Mouse (Mus musculus): ENCODE results near the gene Sdk2. TPM values are rescaled to one million over a fixed set of nuclear protein-coding genes. Genes with fewer than 3 reads are reported as not detected.

Gene Sdk2
- polyA plus RNA-seq, 1 experiment from 2014 or later, result 1.1 TPM

GRCm38 (mm10) chr11:113962751-113963150 lies 104.1 kb downstream of the Sdk2 start:
- WGBS (ENCODE audit: insufficient replicate concordance), result 61% methylated on average over 3 of the region's 3 CpGs
- Histone ChIP-seq H3K36me3 (no peaks in the 10 kb centered on the region), H3K27me3 (replicated peaks) (no peaks in the 10 kb centered on the region), H3K9ac (no peak overlapping the region), H3K9me3 (replicated peaks) (peaks cover 45% of the 10 kb centered on the region), H3K4me3 (no peak overlapping the region), H3K27ac (no peak overlapping the region), H3K4me1 (no peaks in the 10 kb centered on the region), H3K4me2 (no peak overlapping the region)
- no peak for ATAC-seq

GRCm38 (mm10) chr11:113951616-113951988 lies 115.2 kb downstream of the Sdk2 start:
- no peaks in the 10 kb centered on the region for H3K4me1 ChIP-seq
- H3K27me3 ChIP-seq (replicated peaks), result no peaks in the 10 kb centered on the region
- 77% methylated on average over 15 of the region's 15 CpGs for WGBS (ENCODE audit: insufficient replicate concordance)
- H3K9me3 ChIP-seq (replicated peaks), result no peaks in the 10 kb centered on the region; the same call in 1 of the 2 replicates
- H3K4me3 ChIP-seq, result no peak overlapping the region
- no peak overlapping the region for H3K4me2 ChIP-seq
- H3K36me3 ChIP-seq, result no peaks in the 10 kb centered on the region
- no peak overlapping the region for H3K9ac ChIP-seq
- no peak for ATAC-seq
- H3K27ac ChIP-seq, result no peak overlapping the region

GRCm38 (mm10) chr11:113950904-113951615 lies 115.8 kb downstream of the Sdk2 start:
- Histone ChIP-seq H3K9ac (no peak overlapping the region), H3K27me3 (replicated peaks) (no peaks in the 10 kb centered on the region), H3K36me3 (no peaks in the 10 kb centered on the region), H3K27ac (no peak overlapping the region), H3K4me2 (no peak overlapping the region), H3K9me3 (replicated peaks) (no peaks in the 10 kb centered on the region; the same call in 1 of the 2 replicates), H3K4me3 (no peak overlapping the region), H3K4me1 (no peaks in the 10 kb centered on the region)
- no peak for ATAC-seq
- WGBS (ENCODE audit: insufficient replicate concordance), result 62% methylated on average over 7 of the region's 7 CpGs

GRCm38 (mm10) chr11:113948676-113949075 lies 118.2 kb downstream of the Sdk2 start:
- no peak overlapping the region for H3K4me2 ChIP-seq
- no peaks in the 10 kb centered on the region for H3K4me1 ChIP-seq
- no peak overlapping the region for H3K4me3 ChIP-seq
- H3K27ac ChIP-seq, result no peak overlapping the region
- 75% methylated on average over 8 of the region's 8 CpGs for WGBS (ENCODE audit: insufficient replicate concordance)
- no peak overlapping the region for H3K9ac ChIP-seq
- H3K27me3 ChIP-seq (replicated peaks), result no peaks in the 10 kb centered on the region
- no peak for ATAC-seq
- no peaks in the 10 kb centered on the region for H3K9me3 ChIP-seq (replicated peaks)
- no peaks in the 10 kb centered on the region for H3K36me3 ChIP-seq

- H3K4me1 ChIP-seq, result no peaks in the 10 kb centered on the region
- no peaks in the 10 kb centered on the region for H3K36me3 ChIP-seq
- H3K4me2 ChIP-seq, result no peak overlapping the region
- no peak overlapping the region for H3K27ac ChIP-seq
- WGBS (ENCODE audit: insufficient replicate concordance), result 48% methylated on average over 9 of the region's 9 CpGs
- no peak for ATAC-seq
- H3K4me3 ChIP-seq, result no peak overlapping the region
- H3K9me3 ChIP-seq (replicated peaks), result no peaks in the 10 kb centered on the region
- no peak overlapping the region for H3K9ac ChIP-seq
- H3K27me3 ChIP-seq (replicated peaks), result no peaks in the 10 kb centered on the region
These were observed 124.6 kb downstream of the Sdk2 start for GRCm38 (mm10) chr11:113942101-113942735.

GRCm38 (mm10) chr11:113933678-113934077 lies 133.2 kb downstream of the Sdk2 start:
- Histone ChIP-seq H3K9me3 (replicated peaks) (no peaks in the 10 kb centered on the region), H3K4me3 (no peak overlapping the region), H3K4me1 (no peaks in the 10 kb centered on the region), H3K36me3 (no peaks in the 10 kb centered on the region), H3K27ac (no peak overlapping the region), H3K4me2 (no peak overlapping the region), H3K27me3 (replicated peaks) (no peaks in the 10 kb centered on the region), H3K9ac (no peak overlapping the region)
- WGBS (ENCODE audit: insufficient replicate concordance), result 64% methylated on average over 9 of the region's 9 CpGs
- no peak for ATAC-seq

- Histone ChIP-seq H3K27me3 (replicated peaks) (no peaks in the 10 kb centered on the region), H3K4me1 (no peaks in the 10 kb centered on the region), H3K9ac (no peak overlapping the region), H3K36me3 (no peaks in the 10 kb centered on the region), H3K4me3 (no peak overlapping the region), H3K27ac (no peak overlapping the region), H3K4me2 (no peak overlapping the region), H3K9me3 (replicated peaks) (no peaks in the 10 kb centered on the region)
- WGBS (ENCODE audit: insufficient replicate concordance), result 66% methylated on average over 7 of the region's 7 CpGs
- ATAC-seq, result no peak
These were observed 133.9 kb downstream of the Sdk2 start for GRCm38 (mm10) chr11:113932909-113933308.

GRCm38 (mm10) chr11:113931701-113932100 lies 135.1 kb downstream of the Sdk2 start:
- no peak overlapping the region for H3K4me3 ChIP-seq
- ATAC-seq, result no peak
- H3K4me2 ChIP-seq, result no peak overlapping the region
- no peaks in the 10 kb centered on the region for H3K36me3 ChIP-seq
- no peaks in the 10 kb centered on the region for H3K9me3 ChIP-seq (replicated peaks)
- no peaks in the 10 kb centered on the region for H3K27me3 ChIP-seq (replicated peaks)
- H3K27ac ChIP-seq, result no peak overlapping the region
- no peaks in the 10 kb centered on the region for H3K4me1 ChIP-seq
- 47% methylated on average over 4 of the region's 4 CpGs for WGBS (ENCODE audit: insufficient replicate concordance)
- no peak overlapping the region for H3K9ac ChIP-seq

- H3K4me2 ChIP-seq, result no peak overlapping the region
- no peak overlapping the region for H3K27ac ChIP-seq
- H3K4me3 ChIP-seq, result no peak overlapping the region
- WGBS (ENCODE audit: insufficient replicate concordance), result 71% methylated on average over 11 of the region's 11 CpGs
- no peak overlapping the region for H3K9ac ChIP-seq
- H3K36me3 ChIP-seq, result no peaks in the 10 kb centered on the region
- no peak for ATAC-seq
- no peaks in the 10 kb centered on the region for H3K9me3 ChIP-seq (replicated peaks)
- H3K4me1 ChIP-seq, result no peaks in the 10 kb centered on the region
- no peaks in the 10 kb centered on the region for H3K27me3 ChIP-seq (replicated peaks)
These were observed 136.7 kb downstream of the Sdk2 start for GRCm38 (mm10) chr11:113930112-113930511.

GRCm38 (mm10) chr11:113928831-113929230 lies 138.0 kb downstream of the Sdk2 start:
- ATAC-seq, result no peak
- Histone ChIP-seq H3K27me3 (replicated peaks) (no peaks in the 10 kb centered on the region), H3K4me3 (no peak overlapping the region), H3K36me3 (no peaks in the 10 kb centered on the region), H3K4me1 (no peaks in the 10 kb centered on the region), H3K9ac (no peak overlapping the region), H3K4me2 (no peak overlapping the region), H3K27ac (no peak overlapping the region), H3K9me3 (replicated peaks) (no peaks in the 10 kb centered on the region)
- whole genome bisulfite sequencing (ENCODE audit: insufficient replicate concordance), result 62% methylated on average over 2 of the region's 2 CpGs

- H3K9ac ChIP-seq, result no peak overlapping the region
- no peaks in the 10 kb centered on the region for H3K27me3 ChIP-seq (replicated peaks)
- 67% methylated on average over 9 of the region's 9 CpGs for WGBS (ENCODE audit: insufficient replicate concordance)
- H3K4me2 ChIP-seq, result no peak overlapping the region
- no peak overlapping the region for H3K4me3 ChIP-seq
- no peaks in the 10 kb centered on the region for H3K4me1 ChIP-seq
- H3K27ac ChIP-seq, result no peak overlapping the region
- ATAC-seq, result no peak
- no peaks in the 10 kb centered on the region for H3K36me3 ChIP-seq
- no peaks in the 10 kb centered on the region for H3K9me3 ChIP-seq (replicated peaks)
These were observed 138.6 kb downstream of the Sdk2 start for GRCm38 (mm10) chr11:113928291-113928690.

GRCm38 (mm10) chr11:113927826-113928225 lies 139.0 kb downstream of the Sdk2 start:
- H3K9ac ChIP-seq, result no peak overlapping the region
- no peak overlapping the region for H3K27ac ChIP-seq
- no peaks in the 10 kb centered on the region for H3K9me3 ChIP-seq (replicated peaks)
- no peaks in the 10 kb centered on the region for H3K36me3 ChIP-seq
- no peaks in the 10 kb centered on the region for H3K27me3 ChIP-seq (replicated peaks)
- no peaks in the 10 kb centered on the region for H3K4me1 ChIP-seq
- WGBS (ENCODE audit: insufficient replicate concordance), result 43% methylated on average over 3 of the region's 3 CpGs
- H3K4me3 ChIP-seq, result no peak overlapping the region
- ATAC-seq, result no peak
- no peak overlapping the region for H3K4me2 ChIP-seq

All from liver, embryonic 12.5 days (tissue).